Mouse (Mus musculus) limb, embryonic 12.5 days (tissue): ENCODE results near the gene Robo2. TPM values are rescaled to one million over a fixed set of nuclear protein-coding genes. Genes with fewer than 3 reads are reported as not detected.

Source experiments
- ATAC-seq: fragments of 200-750 bp; cut with Nextera tagmentation; 2 replicates; pipeline ENCODE4 v1.8.0; 2017; ENCODE audit warnings: low read depth, moderate TSS enrichment; ENCODE audit not compliant: insufficient number of reproducible peaks, insufficient read depth, low FRiP score, low TSS enrichment
- H3K27ac ChIP-seq: fragments of 300-500 bp; sonication (generic); 2 replicates; pipeline ENCODE4 v1.5.1; 2016; ENCODE audit warnings: mild to moderate bottlenecking, moderate library complexity
- H3K27me3 ChIP-seq: fragments of 300-500 bp; sonication (generic); 2 replicates; pipeline ENCODE4 v1.6.1; 2016; ENCODE audit warnings: mild to moderate bottlenecking, moderate library complexity
- H3K36me3 ChIP-seq: fragments of 300-500 bp; sonication (generic); 2 replicates; pipeline ENCODE4 v1.6.1; 2016; ENCODE audit warnings: mild to moderate bottlenecking, moderate library complexity
- H3K4me1 ChIP-seq: fragments of 300-500 bp; sonication (generic); replicated peaks from 2 replicates; pipeline ENCODE4 v1.6.1; 2016
- H3K4me2 ChIP-seq: fragments of 300-500 bp; sonication (generic); 2 replicates; pipeline ENCODE4 v1.6.1; 2016; ENCODE audit warnings: mild to moderate bottlenecking, moderate library complexity
- H3K4me3 ChIP-seq: fragments of 300-500 bp; sonication (generic); replicated peaks from 2 replicates; pipeline ENCODE4 v1.5.1; 2016; ENCODE audit warnings: mild to moderate bottlenecking
- H3K9ac ChIP-seq: fragments of 300-500 bp; sonication (generic); replicated peaks from 2 replicates; pipeline ENCODE4 v1.6.1; 2016; ENCODE audit warnings: mild to moderate bottlenecking, moderate library complexity
- H3K9me3 ChIP-seq: fragments of 300-500 bp; sonication (generic); 2 replicates; pipeline ENCODE4 v1.6.1; 2016; ENCODE audit warnings: mild to moderate bottlenecking, moderate library complexity
- WGBS: fragments of 180-500 bp; shearing (Covaris S2); methylation state at CpG from one replicate; pipeline ENCODE4 v1.1.7; 2016; 5-methylcytosine and 5-hydroxymethylcytosine counted together
- polyA plus RNA-seq: library from polyadenylated mRNA; unstranded; fragments of >200 nt; fragmentation: Nextera tagmentation; extraction: Ambion mirVana; gene quantifications from 2 replicates; pipeline ENCODE4 v1.2.1, GENCODE M21; 2016

Robo2 gene
- polyA plus RNA-seq, 1 experiment from 2014 or later, result 102 TPM

DNA sequence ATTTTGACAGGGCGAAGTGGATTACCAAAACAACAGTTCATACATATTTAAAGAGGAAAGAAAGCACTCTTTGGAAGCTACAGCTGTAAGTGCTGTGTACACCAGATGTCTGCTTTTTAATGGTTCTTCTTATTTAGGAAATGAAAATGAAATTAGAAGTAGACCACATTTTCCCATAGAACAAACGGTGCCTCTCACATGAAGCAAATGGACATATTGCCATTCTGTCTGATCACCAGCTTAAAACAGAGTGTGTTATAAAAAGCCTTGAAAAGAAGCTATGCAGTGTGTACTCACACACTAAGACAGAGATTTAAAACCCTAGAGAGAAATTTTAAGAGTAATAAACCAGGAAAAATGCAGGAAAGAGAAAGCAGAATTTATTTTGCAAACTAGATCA lies 153.4 kb downstream of the Robo2 start:
- whole genome bisulfite sequencing, result 82% methylated on average over 2 of the region's 2 CpGs
- Histone ChIP-seq H3K4me1 (no peaks in the 10 kb centered on the region), H3K27me3 (no peaks in the 10 kb centered on the region), H3K36me3 (no peaks in the 10 kb centered on the region), H3K27ac (no peak overlapping the region), H3K4me3 (no peak overlapping the region), H3K9me3 (no peaks in the 10 kb centered on the region), H3K9ac (no peak overlapping the region), H3K4me2 (no peak overlapping the region)
- no peak for ATAC-seq

DNA sequence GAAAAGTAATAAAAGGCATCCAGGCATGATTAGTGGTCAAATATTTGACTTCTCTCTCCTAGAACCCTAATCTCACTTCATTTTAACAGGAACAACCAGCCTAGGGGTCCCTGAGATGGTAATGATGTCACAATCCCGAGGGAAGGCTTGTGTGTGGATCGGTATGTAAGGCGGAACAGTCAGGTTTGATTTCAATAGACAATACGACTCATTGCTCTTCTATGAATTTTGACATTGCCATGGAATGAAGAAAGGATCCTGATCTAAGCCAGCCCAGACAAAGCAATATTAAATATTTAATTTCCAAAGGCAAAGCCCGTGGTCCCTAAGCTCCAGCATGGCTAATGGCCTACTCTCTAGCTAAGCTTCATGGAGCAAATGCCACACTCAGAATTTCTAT lies 167.2 kb downstream of the Robo2 start:
- Histone ChIP-seq H3K9ac (no peak overlapping the region), H3K27me3 (no peaks in the 10 kb centered on the region), H3K4me2 (no peak overlapping the region), H3K36me3 (no peaks in the 10 kb centered on the region), H3K4me1 (no peaks in the 10 kb centered on the region), H3K27ac (no peak overlapping the region), H3K9me3 (no peaks in the 10 kb centered on the region), H3K4me3 (no peak overlapping the region)
- 95% methylated on average over 5 of the region's 5 CpGs for WGBS
- no peak for ATAC-seq

DNA sequence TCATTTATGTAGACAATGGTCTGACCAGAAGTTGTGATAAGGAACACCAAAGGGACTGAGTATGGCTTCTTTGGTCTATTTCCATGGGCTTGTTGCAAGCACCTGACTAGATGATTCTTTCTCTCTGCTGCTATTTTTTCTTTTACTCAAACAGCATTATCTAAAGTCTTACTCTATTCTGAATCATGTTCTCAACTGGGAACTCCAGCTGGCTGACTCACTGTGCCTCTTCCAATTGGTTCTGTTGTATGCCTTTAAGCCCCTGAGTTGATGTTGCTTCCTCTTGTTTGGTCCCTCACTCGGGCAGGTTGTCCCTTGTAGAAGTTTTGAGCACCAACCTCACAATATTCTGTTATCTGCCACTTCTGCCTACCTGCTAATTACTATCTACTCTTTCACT lies 170.1 kb downstream of the Robo2 start:
- WGBS, result 89% methylated on average over 1 of the region's 1 CpGs
- no peak overlapping the region for H3K4me2 ChIP-seq
- H3K9me3 ChIP-seq, result no peaks in the 10 kb centered on the region
- no peaks in the 10 kb centered on the region for H3K36me3 ChIP-seq
- no peak overlapping the region for H3K4me3 ChIP-seq
- H3K9ac ChIP-seq, result no peak overlapping the region
- ATAC-seq, result no peak
- H3K27ac ChIP-seq, result no peak overlapping the region
- no peaks in the 10 kb centered on the region for H3K4me1 ChIP-seq
- no peaks in the 10 kb centered on the region for H3K27me3 ChIP-seq

DNA sequence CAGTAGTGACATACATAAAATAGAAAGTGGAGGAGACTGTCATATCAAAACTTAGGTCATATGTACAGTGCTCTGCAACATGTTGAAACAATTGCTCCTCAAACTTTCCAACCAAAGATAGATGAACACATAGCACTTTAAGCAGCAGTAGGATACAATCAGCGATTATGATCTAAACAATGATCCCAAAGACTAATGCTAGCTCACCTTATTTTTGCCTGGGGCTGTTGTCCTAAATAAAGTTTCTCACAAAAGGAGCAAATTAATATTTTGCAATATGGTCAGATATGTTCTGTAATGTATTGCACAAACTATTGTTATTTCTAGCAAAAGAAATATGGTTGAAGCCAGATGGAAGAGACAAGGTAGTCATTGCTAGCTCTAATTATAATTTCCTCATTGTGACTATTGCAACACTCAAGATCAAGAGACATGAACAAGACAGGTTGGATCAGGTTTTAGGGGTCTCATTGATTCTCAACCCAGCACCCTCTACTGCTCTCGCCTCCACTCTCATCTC lies 174.2 kb downstream of the Robo2 start:
- no peaks in the 10 kb centered on the region for H3K4me1 ChIP-seq
- no peak for ATAC-seq
- no peak overlapping the region for H3K9ac ChIP-seq
- no peak overlapping the region for H3K4me2 ChIP-seq
- no peaks in the 10 kb centered on the region for H3K36me3 ChIP-seq
- no peak overlapping the region for H3K4me3 ChIP-seq
- H3K27ac ChIP-seq, result no peak overlapping the region
- H3K9me3 ChIP-seq, result no peaks in the 10 kb centered on the region
- H3K27me3 ChIP-seq, result no peaks in the 10 kb centered on the region
- WGBS, result 92% methylated on average over 2 of the region's 2 CpGs

DNA sequence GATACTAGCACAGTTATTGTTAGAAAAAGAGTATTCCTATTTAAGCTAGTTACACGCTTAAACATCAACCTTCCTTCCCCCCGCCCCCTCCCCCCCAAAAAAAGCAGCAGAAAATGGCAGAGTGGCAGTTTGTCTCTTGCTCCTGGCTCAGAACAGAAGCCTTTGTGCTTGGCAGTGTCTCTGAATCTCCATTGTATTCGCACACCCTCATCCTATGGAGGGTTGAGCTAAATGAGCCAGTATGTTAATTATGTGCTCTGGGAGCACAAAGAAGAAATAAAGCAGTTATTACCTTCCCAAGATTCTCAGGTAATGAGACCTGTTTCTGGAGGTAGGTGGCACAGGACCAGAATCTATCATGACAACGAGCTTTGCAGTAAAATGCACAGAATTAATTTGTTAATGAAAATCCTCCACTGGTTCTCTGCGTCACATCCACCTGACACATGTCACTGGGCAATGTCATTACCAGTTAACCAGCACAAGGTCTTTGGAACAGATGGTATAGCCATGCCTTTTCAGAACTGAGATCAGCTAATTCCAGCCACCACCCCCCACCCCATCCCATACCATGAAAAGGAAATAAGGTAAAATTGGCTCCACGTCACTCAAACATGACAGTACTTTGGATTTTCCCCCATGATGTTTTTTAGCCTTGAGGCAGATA lies 177.1 kb downstream of the Robo2 start:
- no peak overlapping the region for H3K9ac ChIP-seq
- 68% methylated on average over 6 of the region's 6 CpGs for WGBS
- no peak overlapping the region for H3K4me2 ChIP-seq
- no peaks in the 10 kb centered on the region for H3K9me3 ChIP-seq
- H3K4me3 ChIP-seq, result no peak overlapping the region
- no peak overlapping the region for H3K27ac ChIP-seq
- H3K27me3 ChIP-seq, result no peaks in the 10 kb centered on the region
- H3K36me3 ChIP-seq, result peaks cover 3% of the 10 kb centered on the region; the same call in 1 of the 2 replicates
- ATAC-seq, result no peak
- H3K4me1 ChIP-seq, result no peaks in the 10 kb centered on the region

DNA sequence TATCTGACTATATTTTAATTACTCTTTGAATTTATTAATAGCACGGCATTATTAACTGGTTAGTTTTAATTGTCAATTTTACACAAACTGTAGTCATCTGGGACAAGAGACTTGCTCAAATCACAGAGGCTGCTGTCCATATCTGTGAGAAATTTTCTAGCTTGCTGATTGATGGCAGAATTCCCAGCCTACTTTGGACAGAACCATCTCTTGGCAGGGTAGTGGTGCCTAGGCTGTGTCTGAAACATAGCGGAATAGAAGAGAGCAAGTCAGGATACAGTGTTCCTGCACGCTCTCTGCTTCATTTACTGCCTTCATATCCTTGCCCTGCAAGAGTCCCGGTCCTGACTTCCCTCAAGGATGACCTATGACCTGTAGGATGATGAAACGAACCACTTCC lies 178.0 kb downstream of the Robo2 start:
- H3K36me3 ChIP-seq, result peaks cover 3% of the 10 kb centered on the region; the same call in 1 of the 2 replicates
- H3K9me3 ChIP-seq, result no peaks in the 10 kb centered on the region
- WGBS, result 55% methylated on average over 5 of the region's 5 CpGs
- ATAC-seq, result no peak
- no peaks in the 10 kb centered on the region for H3K27me3 ChIP-seq
- H3K9ac ChIP-seq, result no peak overlapping the region
- no peak overlapping the region for H3K27ac ChIP-seq
- no peak overlapping the region for H3K4me3 ChIP-seq
- no peaks in the 10 kb centered on the region for H3K4me1 ChIP-seq
- no peak overlapping the region for H3K4me2 ChIP-seq

DNA sequence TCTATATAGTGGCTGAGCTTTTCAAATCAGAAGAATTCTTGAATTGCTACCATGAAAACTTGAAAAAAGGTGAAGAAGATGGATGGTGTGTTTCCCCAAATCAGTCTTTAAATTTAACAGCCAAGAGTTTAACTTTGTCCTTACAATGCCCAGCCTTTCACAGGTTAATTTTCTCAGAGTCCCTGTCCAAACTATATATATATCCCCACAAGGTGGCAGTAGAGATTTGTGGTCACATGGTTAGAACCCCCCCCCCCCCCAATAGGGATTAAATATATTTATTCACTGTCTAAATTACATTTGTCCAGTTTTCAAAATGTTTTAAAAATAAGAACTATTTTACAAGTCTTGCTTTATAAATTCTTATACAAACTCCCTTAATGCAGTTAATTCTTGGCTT lies 184.3 kb downstream of the Robo2 start:
- Histone ChIP-seq H3K4me1 (peaks cover 5% of the 10 kb centered on the region), H3K4me3 (no peak overlapping the region), H3K27me3 (no peaks in the 10 kb centered on the region), H3K4me2 (no peak overlapping the region), H3K36me3 (peaks cover 9% of the 10 kb centered on the region; the same call in 1 of the 2 replicates), H3K27ac (no peak overlapping the region), H3K9me3 (peaks cover 4% of the 10 kb centered on the region; the same call in 1 of the 2 replicates), H3K9ac (no peak overlapping the region)
- ATAC-seq, result no peak

DNA sequence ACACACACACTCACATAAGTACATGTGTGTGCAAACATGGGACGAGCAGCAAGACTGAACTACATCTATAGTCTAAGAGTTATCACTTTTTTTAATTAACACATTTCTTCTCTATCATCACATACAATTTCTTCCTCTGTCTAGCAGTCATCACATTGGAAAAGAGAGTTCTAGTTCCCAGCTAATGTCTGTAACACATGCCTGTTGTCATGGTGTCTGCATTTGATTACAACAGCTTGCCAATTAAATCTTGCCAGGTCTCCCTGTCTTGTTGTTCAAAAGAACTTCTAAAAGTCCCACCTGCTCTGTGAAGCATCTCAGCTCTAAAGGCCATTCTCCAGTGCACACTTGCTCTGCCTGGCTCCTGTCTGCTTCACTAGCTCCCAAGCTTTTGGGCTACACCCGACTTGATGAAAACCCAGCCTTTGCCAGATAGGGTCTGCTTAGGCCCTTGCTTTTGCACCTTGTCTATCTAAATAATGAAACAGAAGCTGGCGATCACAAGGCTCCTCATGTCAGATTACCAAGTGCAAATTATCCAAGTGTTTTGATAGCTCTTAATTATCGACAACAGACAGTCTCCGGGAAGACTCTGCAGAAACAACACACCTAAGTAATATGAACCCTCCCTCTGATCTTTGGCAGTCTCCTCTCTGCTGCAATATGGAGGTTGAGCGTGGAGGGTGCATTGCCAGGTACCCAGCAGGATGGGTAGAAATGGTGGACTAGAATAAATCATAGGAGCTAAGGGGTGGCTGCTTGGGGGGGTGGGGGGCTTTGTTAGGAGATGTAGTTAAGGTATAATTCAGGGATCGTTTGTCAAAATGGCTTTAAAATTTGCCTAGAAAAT lies 186.0 kb downstream of the Robo2 start:
- Histone ChIP-seq H3K9me3 (peaks cover 4% of the 10 kb centered on the region; the same call in 1 of the 2 replicates), H3K36me3 (peaks cover 9% of the 10 kb centered on the region; the same call in 1 of the 2 replicates), H3K27ac (no peak overlapping the region), H3K4me1 (peaks cover 6% of the 10 kb centered on the region), H3K4me3 (no peak overlapping the region), H3K4me2 (no peak overlapping the region), H3K9ac (no peak overlapping the region), H3K27me3 (no peaks in the 10 kb centered on the region)
- no peak for ATAC-seq
- 67% methylated on average over 7 of the region's 7 CpGs for WGBS

DNA sequence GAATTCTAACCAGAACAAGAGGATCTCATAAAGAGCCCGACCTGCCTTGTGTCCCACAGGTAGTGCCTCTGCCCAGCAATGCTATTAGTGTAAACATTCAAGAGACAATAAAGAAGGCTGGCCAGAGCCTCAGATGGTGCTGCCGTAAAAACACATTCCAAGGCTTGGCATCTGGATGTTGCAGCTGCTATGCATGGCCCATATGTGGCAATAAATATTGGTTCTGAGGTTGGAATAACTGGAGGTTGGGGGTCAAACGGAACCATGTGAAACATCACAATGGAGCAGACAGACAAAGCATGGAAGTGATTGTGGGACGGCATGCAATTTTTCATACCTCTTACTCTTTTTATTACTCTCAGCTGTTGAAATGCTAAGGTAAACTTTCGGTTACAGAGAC lies 189.1 kb downstream of the Robo2 start:
- ATAC-seq, result peak; percentile 47; the same call in 1 of the 2 replicates
- Histone ChIP-seq H3K4me3 (no peak overlapping the region), H3K9ac (no peak overlapping the region), H3K4me1 (peaks cover 6% of the 10 kb centered on the region), H3K27me3 (no peaks in the 10 kb centered on the region), H3K36me3 (0 out of 2 replicates have a peak, but pooled peaks cover 6% of the 10 kb centered on the region), H3K9me3 (peaks cover 4% of the 10 kb centered on the region; the same call in 1 of the 2 replicates), H3K27ac (peak overlapping the region; percentile 41), H3K4me2 (no peak overlapping the region)
- WGBS, result 13% methylated on average over 5 of the region's 5 CpGs

DNA sequence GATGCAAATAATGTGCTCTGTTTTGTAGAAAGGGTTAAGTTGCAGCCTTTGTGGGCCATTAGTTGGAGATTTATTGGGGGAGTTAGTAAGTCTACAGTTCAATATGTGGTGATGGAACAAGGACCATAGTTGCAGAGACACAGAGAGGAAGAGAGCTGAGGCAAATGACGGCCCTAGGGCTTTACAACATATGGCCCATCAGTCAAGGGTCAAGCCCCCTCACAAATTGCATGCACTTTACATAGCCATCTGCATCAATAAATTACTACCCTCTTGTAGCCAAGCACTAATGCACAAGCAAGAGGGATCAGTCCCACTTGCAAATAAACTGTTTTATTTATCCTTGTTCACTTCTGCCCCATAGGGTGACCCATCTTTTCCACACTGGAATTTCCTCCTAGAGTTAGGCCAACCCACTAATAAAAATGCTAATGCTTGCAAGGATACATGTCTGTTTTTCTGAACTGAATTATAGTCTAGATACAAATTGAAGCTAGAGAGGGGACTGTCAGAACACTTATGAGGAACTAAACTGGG lies 194.7 kb downstream of the Robo2 start:
- no peaks in the 10 kb centered on the region for H3K9me3 ChIP-seq
- H3K4me1 ChIP-seq, result no peaks in the 10 kb centered on the region
- H3K27ac ChIP-seq, result no peak overlapping the region
- no peaks in the 10 kb centered on the region for H3K27me3 ChIP-seq
- no peak overlapping the region for H3K9ac ChIP-seq
- H3K4me2 ChIP-seq, result no peak overlapping the region
- WGBS, result 8% methylated on average over 1 of the region's 1 CpGs
- ATAC-seq, result no peak
- H3K4me3 ChIP-seq, result no peak overlapping the region
- H3K36me3 ChIP-seq, result no peaks in the 10 kb centered on the region

DNA sequence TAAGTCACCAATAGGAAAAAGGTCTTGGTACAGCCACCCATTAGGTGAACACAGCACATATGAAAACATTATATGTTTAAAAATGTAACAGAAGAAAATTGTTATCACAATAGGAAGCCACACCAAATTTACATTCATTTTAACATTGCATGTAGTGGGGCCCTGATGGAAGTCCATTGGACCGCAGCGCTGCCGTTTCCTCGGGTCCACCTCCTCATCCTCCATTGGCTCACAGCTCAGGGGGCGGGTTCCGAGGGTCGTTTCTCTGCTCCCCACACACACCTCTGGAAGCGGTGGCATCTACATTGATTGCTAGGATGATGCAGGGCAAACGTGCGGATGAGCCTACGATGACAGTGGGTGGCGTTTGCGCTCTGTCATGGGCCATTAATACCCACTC lies 195.8 kb downstream of the Robo2 start:
- no peak overlapping the region for H3K9ac ChIP-seq
- ATAC-seq, result no peak
- no peaks in the 10 kb centered on the region for H3K9me3 ChIP-seq
- no peaks in the 10 kb centered on the region for H3K4me1 ChIP-seq
- 88% methylated on average over 13 of the region's 13 CpGs for WGBS
- H3K27me3 ChIP-seq, result no peaks in the 10 kb centered on the region
- H3K4me2 ChIP-seq, result no peak overlapping the region
- H3K4me3 ChIP-seq, result no peak overlapping the region
- no peaks in the 10 kb centered on the region for H3K36me3 ChIP-seq
- no peak overlapping the region for H3K27ac ChIP-seq
